Mouse (Mus musculus) megakaryocyte progenitor cell, adult 5-6 weeks (primary cell): ENCODE data around the gene Frmd4b. TPM values are rescaled to one million over a fixed set of nuclear protein-coding genes. Genes with fewer than 3 reads are reported as not detected.
"Not testable (repeated sequence)": the region's sequence is repeated elsewhere in the genome, so short reads cannot be mapped to it uniquely, and the experiment has no call there.

Source experiments
- ATAC-seq: replicated peaks from 2 replicates; pipeline ENCODE4 v1.8.0; 2016; ENCODE audit warnings: mild to moderate bottlenecking, moderate TSS enrichment, inconsistent platforms; ENCODE audit not compliant: poor library complexity
- total RNA-seq, 2 experiments: library from RNA; stranded (forward) in 1 of 2; stranded (reverse) in 1 of 2; fragments of 157-497, 149-512 nt in 1 of 2; fragments of 200-1000 nt in 1 of 2; gene quantifications; 2 replicates each; pipeline versions ENCODE4 v1.2.3 to v1.2.4; 2015 to 2017

Frmd4b gene
- total RNA-seq, 2 experiments from 2014 or later: 5.0 to 7.8 TPM

- ATAC-seq: no peak
Measured at GRCm38 (mm10) chr6:97381275-97381674, 236.1 kb downstream of the Frmd4b start.

GRCm38 (mm10) chr6:97370947-97371346, 246.4 kb downstream of the Frmd4b start:
- ATAC-seq: no peak

- no peak for ATAC-seq
Measured at GRCm38 (mm10) chr6:97370460-97370859, 246.9 kb downstream of the Frmd4b start.

GRCm38 (mm10) chr6:97363846-97364245, 253.5 kb downstream of the Frmd4b start:
- no peak for ATAC-seq

- not testable (repeated sequence) for ATAC-seq
Measured at GRCm38 (mm10) chr6:97357606-97358005, 259.7 kb downstream of the Frmd4b start.

GRCm38 (mm10) chr6:97356612-97357011, 260.7 kb downstream of the Frmd4b start:
- no peak for ATAC-seq

- no peak for ATAC-seq
Measured at GRCm38 (mm10) chr6:97355141-97355540, 262.2 kb downstream of the Frmd4b start.

- ATAC-seq: peak; percentile 52; the same call in 1 of the 2 replicates
Measured at GRCm38 (mm10) chr6:97353933-97354332, 263.4 kb downstream of the Frmd4b start.

GRCm38 (mm10) chr6:97353371-97353770, 264.0 kb downstream of the Frmd4b start:
- no peak for ATAC-seq

- peak; percentile 48 for ATAC-seq
Measured at GRCm38 (mm10) chr6:97352505-97353154, 264.7 kb downstream of the Frmd4b start.

GRCm38 (mm10) chr6:97349355-97350138, 267.8 kb downstream of the Frmd4b start:
- ATAC-seq: no peak

- no peak for ATAC-seq
Measured at GRCm38 (mm10) chr6:97346932-97347331, 270.4 kb downstream of the Frmd4b start.

- no peak for ATAC-seq
Measured at GRCm38 (mm10) chr6:97346527-97346926, 270.8 kb downstream of the Frmd4b start.

GRCm38 (mm10) chr6:97345921-97346320, 271.4 kb downstream of the Frmd4b start:
- no peak for ATAC-seq

- no peak for ATAC-seq
Measured at GRCm38 (mm10) chr6:97342185-97342584, 275.2 kb downstream of the Frmd4b start.

- no peak for ATAC-seq
Measured at GRCm38 (mm10) chr6:97341628-97342027, 275.7 kb downstream of the Frmd4b start.

- no peak for ATAC-seq
Measured at GRCm38 (mm10) chr6:97341148-97341547, 276.2 kb downstream of the Frmd4b start.

GRCm38 (mm10) chr6:97340211-97340791, 277.0 kb downstream of the Frmd4b start:
- ATAC-seq: no peak

- no peak for ATAC-seq
Measured at GRCm38 (mm10) chr6:97339271-97339681, 278.1 kb downstream of the Frmd4b start.

- ATAC-seq: no peak
Measured at GRCm38 (mm10) chr6:97338843-97339242, 278.5 kb downstream of the Frmd4b start.

GRCm38 (mm10) chr6:97333323-97333722, 284.0 kb downstream of the Frmd4b start:
- ATAC-seq: no peak

- ATAC-seq: no peak
Measured at GRCm38 (mm10) chr6:97323951-97324350, 293.4 kb downstream of the Frmd4b start.
